Mouse (Mus musculus) myocyte (in vitro differentiated cells): ENCODE data around the gene Rffl.
A peak's percentile ranks its signal among the peaks of the same experiment; 100 is the strongest.

Experiments used
- CEBPB ChIP-seq: IDR thresholded peaks from 2 replicates; pipeline ENCODE4 v1.6.1; 2011; ENCODE audit warnings: mild to moderate bottlenecking, moderate library complexity; ENCODE audit not compliant: poor library complexity, insufficient read depth, severe bottlenecking
- E2F4 ChIP-seq: IDR thresholded peaks from one replicate; pipeline ENCODE4 v1.6.1; 2011; ENCODE audit warnings: mild to moderate bottlenecking, control low read depth, moderate library complexity; ENCODE audit not compliant: insufficient read depth
- MAX ChIP-seq: IDR thresholded peaks from one replicate; pipeline ENCODE4 v1.6.1; 2011; ENCODE audit warnings: low read depth, mild to moderate bottlenecking, control low read depth
- MYOG ChIP-seq, 3 experiments: IDR thresholded peaks; one replicate each; pipeline ENCODE4 v1.6.1; 2011; ENCODE audit warnings: control low read depth in 2 of 3, low read depth in 2 of 3, mild to moderate bottlenecking in 2 of 3; ENCODE audit not compliant: insufficient read length in 2 of 3, control insufficient read depth in 1 of 3, insufficient read depth in 1 of 3
- POLR2A ChIP-seq: IDR thresholded peaks from one replicate; pipeline ENCODE4 v1.6.1; 2011; ENCODE audit warnings: low read depth, mild to moderate bottlenecking, control low read depth, moderate library complexity; ENCODE audit not compliant: insufficient read length
- TCF12 ChIP-seq: IDR thresholded peaks from one replicate; pipeline ENCODE4 v1.6.1; 2011; ENCODE audit warnings: mild to moderate bottlenecking, control low read depth; ENCODE audit not compliant: poor library complexity, insufficient read depth, severe bottlenecking

- TF ChIP-seq POLR2A: peak; percentile 45
- TF ChIP-seq CEBPB: peak; percentile 56; the same call in 1 of the 2 replicates
- TF ChIP-seq E2F4: no peak
- no peak for TF ChIP-seq MAX
- peak; percentile 59 to 93 (median 85) for TF ChIP-seq MYOG (IDR thresholded peaks at IDR 0.05; ENCODE audit: control insufficient read depth in 1 of 3, insufficient read depth in 1 of 3, insufficient read length in 2 of 3, low read depth in 2 of 3)
- TF ChIP-seq TCF12: no peak
Measured at GRCm38 (mm10) chr11:82845415-82846078, 25.5 kb downstream of the Rffl start.
